Mouse (Mus musculus): ENCODE results near the gene Psip1.
"Not testable (repeated sequence)": the region's sequence is repeated elsewhere in the genome, so short reads cannot be mapped to it uniquely, and the experiment has no call there.

DNA sequence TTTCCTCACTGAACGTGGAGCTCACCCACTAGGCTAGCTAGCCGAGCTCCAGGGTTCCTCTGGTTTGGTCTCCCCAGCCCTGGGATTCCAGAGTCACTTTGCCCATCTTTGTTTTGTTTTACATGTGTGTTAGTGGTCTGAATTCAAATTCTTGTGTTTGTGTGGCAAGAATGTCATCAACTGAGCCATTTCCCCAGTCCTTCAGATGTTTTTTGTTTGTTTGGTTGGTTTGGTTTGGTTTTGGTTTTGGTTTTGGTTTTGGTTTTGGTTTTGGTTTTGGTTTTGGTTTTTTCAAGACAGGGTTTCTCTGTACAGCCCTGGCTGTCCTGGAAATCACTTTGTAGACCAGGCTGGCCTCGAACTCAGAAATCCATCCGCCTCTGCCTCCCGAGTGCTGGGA, 10.8 kb upstream of the Psip1 start:
- TF ChIP-seq GATA1 (IDR thresholded peaks at IDR 0.05; ENCODE audit: borderline replicate concordance, low read length); FLI1 (IDR thresholded peaks at IDR 0.05; ENCODE audit: low read length): not testable (repeated sequence)
